Mouse (Mus musculus): ENCODE data around the gene Dgkz.

GRCm38 (mm10) chr2:91902336-91902735, 73.3 kb downstream of the Dgkz start:
- TF ChIP-seq POLR2A (IDR thresholded peaks at IDR 0.05; ENCODE audit: control insufficient read depth, extremely low read depth, insufficient read depth, low read length, poor library complexity), result no peak
- TF ChIP-seq CTCF (IDR thresholded peaks at IDR 0.05; ENCODE audit: borderline replicate concordance, control insufficient read depth, extremely low read depth, insufficient read depth, low read length, poor library complexity), result no peak
